Mouse (Mus musculus) brown adipose tissue, adult 24 weeks (tissue): ENCODE measurements around the gene Trex2. TPM values are rescaled to one million over a fixed set of nuclear protein-coding genes. Genes with fewer than 3 reads are reported as not detected.

Source experiments
- H3K27ac ChIP-seq: fragments of 200-500 bp; replicated peaks from 2 replicates; pipeline ENCODE4 v1.5.1; 2012; ENCODE audit warnings: low read depth, mild to moderate bottlenecking, low read length
- H3K4me1 ChIP-seq: fragments of 200-500 bp; 2 replicates; pipeline ENCODE4 v1.6.1; 2012; ENCODE audit warnings: low read length, mixed read lengths; ENCODE audit not compliant: control insufficient read depth, insufficient read depth, insufficient read length
- H3K4me3 ChIP-seq: fragments of 200-500 bp; 2 replicates; pipeline ENCODE4 v1.5.1; 2012; ENCODE audit warnings: low read depth, mild to moderate bottlenecking, low read length, moderate library complexity; ENCODE audit not compliant: insufficient read depth
- polyA plus RNA-seq: library from polyadenylated mRNA; stranded (reverse); fragments of >200 nt; gene quantifications from 2 replicates; pipeline ENCODE4 v1.2.4, GENCODE M21; 2012; ENCODE audit not compliant: missing spikeins, insufficient read depth, insufficient read length

The Trex2 gene
- polyA plus RNA-seq: not detected in 2 replicates

DNA sequence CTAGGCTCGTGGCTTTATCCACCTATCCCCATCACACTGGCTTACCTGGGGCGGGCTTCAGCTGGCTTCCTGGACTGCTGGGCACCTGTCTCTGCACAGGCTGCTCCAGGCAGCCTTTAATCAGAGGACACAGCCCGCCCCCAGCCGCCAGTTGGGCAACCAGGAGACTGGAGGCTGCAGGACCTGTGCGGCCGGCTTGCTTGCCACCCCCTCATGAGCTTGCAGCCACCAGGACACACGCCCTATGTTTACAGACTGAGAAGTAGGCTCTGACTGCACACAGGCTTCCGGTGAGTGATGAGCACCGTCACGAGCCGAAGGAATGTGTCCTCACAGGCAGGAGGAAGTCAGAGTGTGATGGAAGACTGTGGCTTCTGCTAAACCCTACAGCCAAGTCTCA lies at the start of gene Trex2:
Gene Trex2 (minus strand): TSS at position 93 of the 400 bp plus-strand sequence.
- Histone ChIP-seq H3K4me3 (no peak within 1 kb of the TSS), H3K4me1 (no peaks in the 10 kb centered on the region), H3K27ac (no peak within 1 kb of the TSS)

DNA sequence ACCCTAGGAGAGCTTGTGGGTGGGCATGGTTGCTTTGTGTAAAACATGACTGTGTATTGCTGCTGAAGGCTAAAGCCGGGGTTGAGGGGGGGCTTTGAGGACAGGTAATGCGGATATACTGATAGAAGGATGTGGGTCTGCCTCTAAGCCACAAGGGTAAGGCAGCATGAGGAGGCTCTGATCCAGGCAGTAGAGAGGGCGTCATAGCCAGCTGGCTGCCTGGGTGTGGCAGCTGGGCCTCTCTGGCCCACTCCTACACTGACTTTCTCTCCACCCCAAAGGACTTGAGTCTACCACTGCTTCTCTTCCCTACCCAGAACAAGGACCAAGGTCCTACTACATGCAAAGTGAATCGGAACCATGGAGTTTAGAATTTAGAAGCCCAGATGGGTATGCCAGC lies 49.7 kb upstream of the Trex2 start:
- H3K27ac ChIP-seq: no peak overlapping the region
- peaks cover 2% of the 10 kb centered on the region; the same call in 1 of the 2 replicates for H3K4me1 ChIP-seq

DNA sequence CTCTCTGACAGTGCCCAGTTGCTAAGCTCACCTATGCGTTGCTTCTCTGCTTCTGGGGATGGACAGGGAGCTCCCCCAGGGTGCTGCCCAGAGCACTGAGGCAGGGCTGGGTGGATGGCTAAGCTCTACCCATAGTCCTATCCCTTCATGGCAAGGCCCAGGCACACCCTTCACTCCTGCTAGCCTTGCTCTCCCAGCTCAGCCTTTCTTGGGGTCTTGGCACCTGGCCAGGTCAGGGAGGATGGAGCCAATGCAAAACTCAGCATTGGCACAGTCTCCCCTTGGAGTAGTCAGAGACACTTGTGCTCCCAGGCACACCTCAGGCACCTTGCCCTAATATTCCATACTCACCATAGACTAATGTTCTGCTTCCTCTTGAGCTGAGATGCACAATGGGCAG lies 48.9 kb upstream of the Trex2 start:
- peak overlapping the region; percentile 70; the same call in 1 of the 2 replicates for H3K27ac ChIP-seq
- H3K4me1 ChIP-seq: peaks cover 2% of the 10 kb centered on the region; the same call in 1 of the 2 replicates
- peak overlapping the region; percentile 58 for H3K4me3 ChIP-seq

More for the DNA sequence above, 49.7 kb upstream of the Trex2 start:
- H3K4me3 ChIP-seq: peak overlapping the region; percentile 20; the same call in 1 of the 2 replicates

DNA sequence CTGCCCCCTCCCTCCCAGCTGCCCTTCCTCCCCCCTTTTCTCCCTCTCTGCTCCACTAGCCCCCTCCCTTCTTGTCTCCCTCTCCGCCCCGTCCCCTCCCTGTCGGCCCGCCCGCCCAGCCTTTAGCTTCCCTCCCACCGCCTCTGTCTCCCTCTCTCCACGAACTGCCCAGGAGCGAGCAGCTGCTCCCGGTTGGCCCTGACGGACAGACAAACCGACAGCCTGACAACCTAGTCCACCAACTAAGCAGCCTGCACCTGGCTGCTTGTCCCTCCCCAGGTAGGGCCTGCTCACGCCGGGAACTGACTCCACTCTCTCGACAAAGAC lies 48.3 kb upstream of the Trex2 start, which contains the start of gene Bgn:
Gene Bgn (plus strand): TSS at position 119 of the 327 bp plus-strand sequence.
- Histone ChIP-seq H3K4me1 (peaks cover 2% of the 10 kb centered on the region; the same call in 1 of the 2 replicates), H3K4me3 (peak within 1 kb of the TSS; percentile 58), H3K27ac (peak within 1 kb of the TSS; percentile 70)

DNA sequence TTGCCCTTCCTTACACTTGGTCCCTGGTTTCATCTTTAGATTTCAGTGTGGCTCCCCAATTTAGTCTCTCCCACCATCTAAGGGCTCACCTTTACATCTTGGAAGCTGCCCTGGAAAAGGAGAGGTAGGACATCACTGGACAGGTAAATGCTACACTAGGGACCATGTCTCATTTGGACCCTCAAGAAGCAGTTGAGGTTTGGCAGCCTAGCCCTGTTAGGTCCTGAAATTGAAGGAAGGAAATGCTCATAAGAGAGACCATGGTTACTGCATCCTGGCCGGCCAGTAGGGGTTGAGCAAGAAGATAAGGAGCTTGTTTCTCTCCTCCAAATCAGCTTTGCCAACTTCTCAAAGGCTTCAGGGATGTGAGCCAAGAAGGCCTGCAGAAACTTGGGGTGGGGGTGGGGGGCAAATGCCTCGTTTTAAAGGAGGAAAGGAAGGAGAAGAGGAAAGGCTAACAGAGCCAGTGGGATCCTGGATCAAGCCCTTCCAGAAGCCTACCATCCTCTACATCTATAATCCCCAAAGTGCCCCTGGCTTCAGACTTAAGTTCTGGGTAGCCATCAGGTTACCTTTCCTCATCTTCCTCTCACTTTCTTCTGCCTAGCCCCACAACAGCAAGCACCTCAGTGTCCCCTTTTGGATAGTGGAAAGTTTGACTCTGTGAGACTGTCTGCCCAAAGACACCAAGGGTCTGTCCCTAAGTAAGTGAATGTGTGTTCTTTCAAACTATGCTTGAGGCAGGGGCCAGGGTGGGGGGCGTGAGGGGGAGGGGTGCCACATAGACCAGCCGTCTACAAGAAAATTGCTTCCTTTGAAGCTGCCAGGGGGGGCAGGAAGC lies 47.7 kb upstream of the Trex2 start:
- Histone ChIP-seq H3K27ac (no peak overlapping the region), H3K4me3 (no peak overlapping the region), H3K4me1 (peaks cover 2% of the 10 kb centered on the region; the same call in 1 of the 2 replicates)

DNA sequence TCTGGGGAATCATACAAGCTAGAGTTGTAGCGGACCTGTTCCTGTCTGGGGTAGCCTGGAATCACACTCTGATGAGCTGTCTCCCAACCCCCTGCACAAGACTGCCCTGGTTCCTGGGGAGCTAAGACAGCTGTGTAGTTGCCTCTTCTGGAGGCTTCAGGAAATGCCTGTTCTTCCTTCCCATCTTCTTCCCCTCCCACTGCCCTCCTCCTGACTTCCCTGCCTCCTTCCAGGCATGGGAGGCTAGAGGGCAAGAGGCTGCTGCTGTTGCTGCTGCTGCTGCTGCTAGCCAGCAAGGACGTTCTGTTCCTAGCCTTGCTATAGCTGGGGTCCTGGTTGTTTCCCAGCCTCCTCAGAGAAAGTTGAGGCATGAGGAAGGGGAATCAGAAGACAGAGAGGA lies 45.2 kb upstream of the Trex2 start:
- Histone ChIP-seq H3K27ac (0 out of 2 replicates have a peak overlapping the region, but pooled peaks have one; percentile 4), H3K4me3 (no peak overlapping the region), H3K4me1 (peaks cover 9% of the 10 kb centered on the region)

DNA sequence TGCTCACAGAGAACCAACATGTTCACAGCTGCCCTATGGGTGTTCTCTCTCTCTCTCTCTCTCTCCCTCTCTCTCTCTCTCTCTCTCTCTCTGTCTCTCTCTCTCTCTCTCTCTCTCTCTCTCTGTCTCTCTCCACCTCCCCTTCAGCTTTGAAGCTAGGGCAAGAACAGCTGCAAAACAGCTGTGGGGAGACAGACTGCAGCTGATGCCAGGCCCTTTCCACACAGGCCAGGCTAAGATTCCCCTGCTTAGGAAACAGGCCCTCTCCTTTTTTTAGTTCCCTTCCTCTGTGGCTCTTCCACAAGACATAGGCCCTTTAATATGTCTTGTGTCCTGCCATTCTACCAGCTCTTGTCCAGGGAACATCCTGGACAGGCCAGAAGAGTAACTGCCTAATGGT lies 44.5 kb upstream of the Trex2 start:
- no peak overlapping the region for H3K4me3 ChIP-seq
- H3K4me1 ChIP-seq: peaks cover 9% of the 10 kb centered on the region
- peak overlapping the region; percentile 4; the same call in 1 of the 2 replicates for H3K27ac ChIP-seq

DNA sequence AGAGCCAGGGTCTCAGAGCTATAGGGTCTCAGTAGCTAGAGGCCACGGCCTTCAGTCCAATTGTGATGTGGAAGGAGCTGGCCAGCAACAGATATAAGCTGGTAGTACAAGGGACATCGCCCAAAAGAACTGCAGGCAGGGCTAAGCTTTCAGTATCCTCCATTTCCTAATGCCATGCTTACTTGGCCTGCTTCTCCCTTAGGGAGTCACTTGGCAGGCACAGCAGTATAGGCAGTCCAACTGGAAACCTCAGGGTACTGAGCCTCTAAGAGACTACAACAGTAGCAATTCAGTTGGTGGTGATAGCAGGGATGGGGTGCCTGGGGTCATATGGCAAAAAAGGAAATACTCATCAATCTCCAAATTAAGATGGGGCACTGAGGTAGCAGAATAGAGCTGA lies 42.4 kb upstream of the Trex2 start:
- Histone ChIP-seq H3K4me1 (peaks cover 9% of the 10 kb centered on the region), H3K27ac (no peak overlapping the region), H3K4me3 (no peak overlapping the region)

DNA sequence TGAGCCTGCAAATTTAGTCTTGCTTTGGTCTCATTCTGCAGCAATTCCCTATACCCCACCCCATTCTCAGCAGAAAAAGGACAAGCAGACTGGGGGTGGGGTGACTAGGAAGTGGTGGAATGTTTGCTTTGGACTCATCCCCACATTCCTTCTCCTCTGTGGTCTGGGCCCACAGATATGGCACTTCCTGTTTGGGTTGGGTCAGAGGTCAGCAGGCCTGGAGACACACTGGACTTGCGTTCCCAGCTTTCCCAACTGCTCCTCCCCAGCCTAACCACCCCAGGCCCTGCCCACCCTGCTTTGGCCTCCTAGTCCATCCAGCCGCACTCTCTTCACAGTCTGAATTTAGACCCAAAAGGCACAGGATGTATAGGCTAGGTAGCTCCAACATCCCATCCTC lies 41.5 kb upstream of the Trex2 start:
- no peak overlapping the region for H3K4me3 ChIP-seq
- H3K4me1 ChIP-seq: peaks cover 9% of the 10 kb centered on the region
- H3K27ac ChIP-seq: peak overlapping the region; percentile 84

DNA sequence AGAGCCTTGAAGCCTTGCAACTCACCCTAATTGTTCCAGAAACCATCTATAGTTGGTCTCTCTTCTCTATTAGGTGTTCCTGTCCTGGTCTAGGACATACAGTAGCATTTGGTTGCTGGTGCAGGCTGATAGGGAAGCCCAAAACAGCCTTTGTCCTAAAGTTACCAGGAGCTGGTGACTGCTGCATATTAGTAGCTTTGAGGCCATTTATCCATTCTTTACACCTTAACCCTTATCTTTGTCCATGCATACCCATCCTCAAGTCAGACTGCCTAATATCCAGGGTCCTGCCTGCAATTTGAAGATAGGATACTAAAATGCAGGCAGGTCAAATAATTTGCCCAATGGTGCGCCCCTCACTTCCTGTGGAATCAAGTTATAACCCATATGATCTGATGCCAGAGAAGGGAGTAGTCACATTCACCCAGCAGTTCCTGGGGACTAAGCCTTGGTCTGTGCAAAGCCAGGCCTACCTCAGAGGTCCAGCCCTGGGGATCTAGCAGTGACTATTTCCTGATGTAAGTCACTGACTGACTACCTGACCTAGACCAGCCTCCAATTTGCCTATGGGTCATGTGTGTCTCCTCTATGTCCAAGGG lies 40.6 kb upstream of the Trex2 start:
- peak overlapping the region; percentile 55 for H3K27ac ChIP-seq
- peaks cover 9% of the 10 kb centered on the region for H3K4me1 ChIP-seq
- H3K4me3 ChIP-seq: no peak overlapping the region

DNA sequence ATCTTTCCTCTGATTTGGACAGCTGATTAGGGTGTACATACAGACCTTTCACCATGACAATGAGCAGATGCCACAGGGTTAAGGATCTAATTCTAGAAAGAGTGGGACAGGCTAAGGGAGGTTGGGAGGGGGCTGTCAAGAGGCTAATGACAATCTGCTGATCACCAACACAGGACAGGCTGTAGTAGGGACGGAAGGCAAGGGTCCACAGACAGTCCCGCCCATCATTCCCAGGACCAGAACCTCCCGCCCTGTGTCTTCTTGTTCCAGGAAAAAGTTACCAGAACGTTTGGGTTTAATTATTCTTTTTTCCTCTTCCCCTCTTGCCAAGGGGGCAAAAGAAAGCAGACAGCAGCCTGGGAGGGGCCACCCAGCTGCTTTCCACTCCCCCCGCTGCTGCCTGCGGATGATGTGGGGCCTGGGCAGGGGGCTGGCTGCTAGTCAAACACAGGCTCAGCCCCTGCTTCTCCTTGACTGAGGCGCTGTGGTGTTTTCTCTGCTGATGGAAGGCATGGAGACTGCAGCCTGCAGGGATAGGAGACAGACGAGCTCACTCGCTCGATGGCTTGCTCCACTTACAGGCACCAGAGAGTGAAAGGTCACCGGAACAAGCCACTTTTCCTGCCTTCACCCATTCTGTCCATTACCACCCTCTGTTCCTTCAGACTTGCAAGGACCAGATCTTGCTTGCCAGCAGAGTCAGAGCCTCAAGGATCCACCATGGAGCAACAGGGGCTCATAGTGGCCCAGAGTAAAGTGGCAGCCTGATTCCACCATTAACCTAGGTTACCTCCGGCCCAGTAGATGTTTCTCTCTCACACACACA lies 39.4 kb upstream of the Trex2 start:
- no peak overlapping the region for H3K4me3 ChIP-seq
- H3K27ac ChIP-seq: no peak overlapping the region
- peaks cover 7% of the 10 kb centered on the region for H3K4me1 ChIP-seq

DNA sequence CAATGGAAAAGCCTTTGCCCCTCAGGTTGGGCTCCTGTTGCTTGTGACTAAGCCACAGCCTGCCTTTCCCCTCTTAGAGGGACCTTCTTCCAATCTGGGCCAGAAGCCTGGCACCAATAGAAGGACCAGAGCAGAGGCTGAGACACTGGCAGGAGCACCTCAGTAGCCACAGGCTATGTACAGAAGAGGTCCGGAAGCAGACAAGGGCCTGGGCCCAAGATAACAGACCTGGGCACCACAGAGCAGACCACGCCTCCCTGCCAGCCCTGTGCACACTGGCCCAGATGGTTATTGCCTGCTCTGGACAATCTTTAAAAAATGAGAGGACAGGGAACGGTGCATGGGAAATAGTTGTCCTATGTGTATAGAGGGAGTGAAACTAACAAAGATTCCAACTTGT lies 36.6 kb upstream of the Trex2 start:
- H3K27ac ChIP-seq: no peak overlapping the region

DNA sequence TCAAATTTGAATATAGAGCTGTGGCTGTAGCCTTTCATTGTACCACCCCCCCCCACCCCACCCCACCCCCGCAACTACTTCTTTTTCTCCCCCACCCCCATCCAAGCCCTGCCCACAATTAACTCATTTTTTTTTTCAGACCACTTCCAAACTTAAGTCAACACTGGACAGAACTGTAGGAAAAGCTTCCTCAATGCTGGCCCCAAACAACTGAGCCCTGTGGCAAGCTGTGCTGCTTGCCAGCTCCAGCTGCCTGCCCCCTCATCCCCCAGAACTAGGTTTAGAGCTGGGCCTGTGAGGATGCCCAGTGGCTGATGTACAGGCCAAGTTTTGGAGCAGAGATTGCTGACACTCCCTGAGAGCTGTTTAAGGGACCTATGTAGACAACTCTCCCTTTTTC lies 33.6 kb upstream of the Trex2 start:
- Histone ChIP-seq H3K4me3 (no peak overlapping the region), H3K27ac (no peak overlapping the region; the same call in 1 of the 2 replicates)

More for the DNA sequence above, 36.6 kb upstream of the Trex2 start:
- H3K4me1 ChIP-seq: peaks cover 4% of the 10 kb centered on the region
- no peak overlapping the region for H3K4me3 ChIP-seq

DNA sequence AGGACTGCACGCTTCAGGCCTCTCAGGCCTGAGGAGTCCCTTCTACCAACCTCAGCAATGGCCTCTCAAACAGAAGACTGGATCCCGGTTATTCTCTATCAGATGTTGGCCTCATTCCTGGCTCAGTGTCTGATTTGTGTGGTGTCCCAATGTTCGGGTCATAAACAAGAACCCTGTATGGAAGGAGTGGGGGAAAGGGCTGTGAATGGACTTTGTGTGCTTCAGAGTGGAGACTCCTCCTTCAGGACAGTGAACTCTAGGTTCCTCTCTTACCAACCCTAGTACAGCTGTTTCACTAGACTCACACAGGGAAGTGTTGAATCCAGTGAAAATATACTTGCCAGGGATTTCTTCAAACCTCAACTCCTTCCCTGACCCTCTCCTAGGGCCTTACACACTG lies 33.2 kb upstream of the Trex2 start:
- Histone ChIP-seq H3K27ac (peak overlapping the region; percentile 63), H3K4me3 (no peak overlapping the region), H3K4me1 (peaks cover 2% of the 10 kb centered on the region; the same call in 1 of the 2 replicates)

More for the DNA sequence above, 33.6 kb upstream of the Trex2 start:
- peaks cover 2% of the 10 kb centered on the region; the same call in 1 of the 2 replicates for H3K4me1 ChIP-seq
